Mouse (Mus musculus): Measurements from ENCODE around the gene Lrrc3c. TPM values are rescaled to one million over a fixed set of nuclear protein-coding genes. Genes with fewer than 3 reads are reported as not detected.

Lrrc3c gene
- not detected for total RNA-seq (2022)

GRCm38 (mm10) chr11:98597991-98598390, at the start of gene Lrrc3c:
Gene Lrrc3c (plus strand): TSS chr11:98598291.
- no peak for DNase-seq (ENCODE audit: low spot score)

GRCm38 (mm10) chr11:98549363-98549762, 48.7 kb upstream of the Lrrc3c start:
- DNase-seq (ENCODE audit: low spot score) = no peak

GRCm38 (mm10) chr11:98550311-98550974, 47.6 kb upstream of the Lrrc3c start:
- DNase-seq (ENCODE audit: low spot score) = no peak

GRCm38 (mm10) chr11:98550975-98551828, 46.9 kb upstream of the Lrrc3c start, which contains the start of gene Zpbp2:
Gene Zpbp2 (plus strand): TSS chr11:98551097.
- DNase-seq (ENCODE audit: low spot score) = peak; percentile 77

- DNase-seq (ENCODE audit: low spot score) = no peak
Measured at GRCm38 (mm10) chr11:98553966-98554365, 44.1 kb upstream of the Lrrc3c start.

- no peak for DNase-seq (ENCODE audit: low spot score)
Measured at GRCm38 (mm10) chr11:98555124-98555700, 42.9 kb upstream of the Lrrc3c start.

- DNase-seq (ENCODE audit: low spot score) = no peak
Measured at GRCm38 (mm10) chr11:98560942-98561341, 37.1 kb upstream of the Lrrc3c start.

- DNase-seq (ENCODE audit: low spot score) = no peak
Measured at GRCm38 (mm10) chr11:98563025-98563424, 35.1 kb upstream of the Lrrc3c start.

- DNase-seq (ENCODE audit: low spot score) = no peak
Measured at GRCm38 (mm10) chr11:98563921-98564414, 34.1 kb upstream of the Lrrc3c start.

- DNase-seq (ENCODE audit: low spot score) = no peak
Measured at GRCm38 (mm10) chr11:98568326-98568725, 29.8 kb upstream of the Lrrc3c start.

- DNase-seq (ENCODE audit: low spot score) = no peak
Measured at GRCm38 (mm10) chr11:98569461-98569860, 28.6 kb upstream of the Lrrc3c start.

- DNase-seq (ENCODE audit: low spot score) = no peak
Measured at GRCm38 (mm10) chr11:98577776-98578175, 20.3 kb upstream of the Lrrc3c start.

- DNase-seq (ENCODE audit: low spot score) = no peak
Measured at GRCm38 (mm10) chr11:98580301-98581121, 17.6 kb upstream of the Lrrc3c start.

- DNase-seq (ENCODE audit: low spot score) = no peak
Measured at GRCm38 (mm10) chr11:98581286-98582029, 16.6 kb upstream of the Lrrc3c start.

- DNase-seq (ENCODE audit: low spot score) = no peak
Measured at GRCm38 (mm10) chr11:98582030-98582388, 16.1 kb upstream of the Lrrc3c start.

- DNase-seq (ENCODE audit: low spot score) = no peak
Measured at GRCm38 (mm10) chr11:98582551-98583264, 15.4 kb upstream of the Lrrc3c start.

- no peak for DNase-seq (ENCODE audit: low spot score)
Measured at GRCm38 (mm10) chr11:98583265-98583552, 14.9 kb upstream of the Lrrc3c start.

- no peak for DNase-seq (ENCODE audit: low spot score)
Measured at GRCm38 (mm10) chr11:98583571-98583970, 14.5 kb upstream of the Lrrc3c start.

GRCm38 (mm10) chr11:98584146-98584545, 13.9 kb upstream of the Lrrc3c start:
- DNase-seq (ENCODE audit: low spot score) = no peak

- no peak for DNase-seq (ENCODE audit: low spot score)
Measured at GRCm38 (mm10) chr11:98584629-98585177, 13.4 kb upstream of the Lrrc3c start.

All from heart, adult 8-10 months (tissue).